Mouse (Mus musculus) embryonic stem cell, embryonic (primary cell): Measurements from ENCODE around the gene Dgkb.

Experiments
- CTCF ChIA-PET, 4 experiments: fragments of 300-600 bp in 2 of 4; fragments of 350-600 bp in 2 of 4; sonication (Branson Sonifier 250); formaldehyde crosslinking; loops; one replicate each; lab custom pipeline; 2022; ENCODE audit warnings: inconsistent platforms in 2 of 4; lab: Charles Lee
- POLR2A ChIA-PET, 4 experiments: fragments of 300-600 bp in 2 of 4; fragments of 350-600 bp in 2 of 4; sonication (Branson Sonifier 250); formaldehyde crosslinking; loops; one replicate each; lab custom pipeline; 2022; ENCODE audit warnings: antibody characterized with exemption in 4 of 4, inconsistent platforms in 1 of 4; lab: Charles Lee

The Dgkb gene

GRCm38 (mm10) chr12:38327729-38328271 is 510.3 kb downstream of the Dgkb start:
- CTCF ChIA-PET: no interaction called here
- POLR2A ChIA-PET: no interaction called here

- POLR2A ChIA-PET: no interaction called here
- CTCF ChIA-PET: no interaction called here
These were observed 511.3 kb downstream of the Dgkb start for GRCm38 (mm10) chr12:38328779-38329178.

DNA sequence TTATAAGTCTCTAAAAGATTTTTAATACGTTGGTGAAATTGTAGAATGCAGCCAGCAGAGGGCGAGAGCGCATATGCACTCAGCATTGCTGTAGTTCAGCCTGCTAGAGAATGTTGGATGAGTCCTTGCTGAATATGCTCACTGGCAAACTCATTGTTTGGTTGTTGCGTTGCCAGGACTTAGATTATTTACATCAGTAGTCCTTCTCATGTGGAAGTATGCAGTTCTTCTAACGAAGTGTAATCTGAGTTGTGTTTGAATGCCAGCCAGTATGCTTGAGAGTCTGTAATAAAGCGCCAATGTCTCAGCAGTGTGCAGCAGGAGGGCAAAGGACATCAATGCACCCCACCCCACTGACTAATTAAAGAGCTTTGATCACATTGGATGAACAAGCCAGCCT is 525.1 kb downstream of the Dgkb start:
- POLR2A ChIA-PET: no interaction called here

DNA sequence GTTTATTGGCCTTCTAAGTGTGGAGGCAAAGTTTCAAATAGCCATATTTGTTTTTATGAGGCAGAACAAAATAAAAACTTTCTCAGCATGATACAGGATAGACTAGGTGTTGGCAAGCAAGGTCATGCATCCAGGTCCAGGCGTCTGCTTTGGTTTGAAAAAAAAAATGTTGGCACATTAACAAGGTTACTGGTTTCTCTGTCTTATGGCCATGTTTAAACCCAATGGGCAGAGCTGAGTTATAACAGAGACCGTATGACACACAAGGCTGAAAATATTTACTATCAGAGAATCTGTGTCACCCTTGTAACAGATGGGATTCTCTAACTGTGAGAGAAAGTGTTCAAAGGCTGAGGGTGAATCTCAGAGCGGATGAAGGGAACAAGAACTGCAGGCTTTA is 535.0 kb downstream of the Dgkb start:
- ChIA-PET POLR2A (no interaction called here), CTCF (interaction anchor here in 1 of 4 experiments (0.6 kb wide), 1 partner anchor 9 kb away, joined by 3 read pairs; no protein-coding TSS in a partner anchor)

More for the DNA sequence above, 525.1 kb downstream of the Dgkb start:
- CTCF ChIA-PET: no interaction called here

DNA sequence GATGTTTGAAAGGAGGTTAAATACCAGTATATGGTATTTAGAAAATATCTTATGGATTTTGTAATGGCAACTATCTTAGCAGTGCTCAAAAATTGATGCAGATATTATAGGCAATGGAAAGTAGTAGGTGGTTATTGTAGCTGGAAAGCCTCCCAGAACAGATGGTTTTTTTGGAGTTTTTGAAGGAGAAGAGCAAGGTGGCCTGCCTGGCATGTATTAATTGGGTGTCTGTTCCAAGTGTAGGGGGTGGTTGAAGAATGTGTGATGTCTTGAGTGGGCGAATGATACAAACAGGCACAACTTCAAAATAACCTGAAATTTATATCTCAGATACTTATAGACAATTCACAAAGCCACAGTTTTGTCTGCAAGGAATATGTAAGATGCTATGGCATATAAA is 538.9 kb downstream of the Dgkb start:
- ChIA-PET POLR2A (no interaction called here), CTCF (no interaction called here)

- POLR2A ChIA-PET: no interaction called here
- CTCF ChIA-PET: interaction anchor here in 1 of 4 experiments (0.6 kb wide), 1 partner anchor 9 kb away, joined by 3 read pairs; no protein-coding TSS in a partner anchor
These were observed 544.0 kb downstream of the Dgkb start for GRCm38 (mm10) chr12:38361491-38361890.

- POLR2A ChIA-PET: interaction anchor here in 1 of 4 experiments (1.1 kb wide), 1 partner anchor 14 kb away, joined by 3 read pairs; no protein-coding TSS in a partner anchor
- CTCF ChIA-PET: no interaction called here
These were observed 554.1 kb downstream of the Dgkb start for GRCm38 (mm10) chr12:38371597-38371996.

DNA sequence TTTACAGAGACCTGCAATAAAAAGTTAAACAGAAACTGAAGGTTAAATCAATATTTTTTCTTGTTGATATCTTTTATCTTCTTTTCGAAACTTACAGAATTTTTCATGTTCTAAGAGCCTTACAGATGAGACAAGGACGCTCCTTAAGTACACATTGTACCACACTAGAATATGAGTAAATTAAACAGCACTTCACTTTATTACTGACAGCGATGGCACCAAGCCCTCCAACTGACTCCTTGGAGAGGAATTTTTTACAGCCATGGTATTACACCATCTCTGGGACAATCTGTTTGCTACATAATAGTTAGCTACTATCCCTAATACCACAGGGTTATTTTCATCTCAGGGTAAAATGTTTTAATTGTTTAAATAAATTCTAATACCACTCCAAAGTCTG is 556.6 kb downstream of the Dgkb start:
- POLR2A ChIA-PET: no interaction called here
- CTCF ChIA-PET: interaction anchor here in 1 of 4 experiments (0.7 kb wide), 1 partner anchor 700 kb away, joined by 3 read pairs; no protein-coding TSS in a partner anchor

DNA sequence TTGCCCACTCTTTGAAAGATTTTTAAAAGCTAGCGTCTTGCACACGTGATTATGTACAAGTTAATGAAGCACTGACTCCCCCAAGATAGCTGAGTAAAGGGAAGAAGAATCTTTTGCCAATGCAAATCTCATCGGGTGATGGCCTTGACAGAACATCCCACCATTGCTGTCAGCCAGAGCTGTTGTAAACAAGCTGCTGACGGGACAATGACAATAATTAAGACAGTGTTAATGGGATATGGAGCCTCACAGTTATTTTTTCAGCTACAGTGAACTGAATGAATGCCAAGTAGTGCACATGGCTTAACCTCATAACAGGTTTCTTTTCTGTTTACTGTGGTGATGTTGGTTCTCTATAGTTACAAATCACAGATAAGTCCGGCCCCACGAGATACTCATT is 568.4 kb downstream of the Dgkb start:
- ChIA-PET POLR2A (interaction anchor here in 1 of 4 experiments (1.1 kb wide), 1 partner anchor 14 kb away, joined by 3 read pairs; no protein-coding TSS in a partner anchor), CTCF (no interaction called here)

DNA sequence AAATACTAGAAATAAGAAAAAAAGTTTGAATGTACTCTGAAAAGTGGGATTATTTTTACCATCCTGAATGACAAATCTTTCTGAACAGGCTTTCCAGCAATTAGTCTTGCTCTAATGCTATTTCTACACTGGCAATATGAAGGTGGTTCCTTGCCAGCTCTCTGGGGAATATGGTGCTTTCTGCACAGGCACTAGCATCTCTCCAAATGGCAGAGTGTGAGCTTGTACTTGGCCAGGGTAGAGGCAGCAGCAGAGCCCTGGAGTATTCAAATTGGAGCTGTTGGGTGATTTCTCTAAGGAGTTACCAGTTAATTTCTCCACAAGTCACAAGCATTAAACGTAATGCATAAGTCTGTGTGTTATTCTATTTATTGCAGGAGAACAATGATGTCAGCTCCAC is 569.5 kb downstream of the Dgkb start:
- POLR2A ChIA-PET: no interaction called here
- CTCF ChIA-PET: no interaction called here

GRCm38 (mm10) chr12:38387654-38388053 is 570.1 kb downstream of the Dgkb start:
- CTCF ChIA-PET: no interaction called here
- POLR2A ChIA-PET: no interaction called here

- ChIA-PET POLR2A (no interaction called here), CTCF (no interaction called here)
These were observed 570.7 kb downstream of the Dgkb start for GRCm38 (mm10) chr12:38388243-38388642.

- ChIA-PET POLR2A (no interaction called here), CTCF (no interaction called here)
These were observed 580.3 kb downstream of the Dgkb start for GRCm38 (mm10) chr12:38397754-38398312.

DNA sequence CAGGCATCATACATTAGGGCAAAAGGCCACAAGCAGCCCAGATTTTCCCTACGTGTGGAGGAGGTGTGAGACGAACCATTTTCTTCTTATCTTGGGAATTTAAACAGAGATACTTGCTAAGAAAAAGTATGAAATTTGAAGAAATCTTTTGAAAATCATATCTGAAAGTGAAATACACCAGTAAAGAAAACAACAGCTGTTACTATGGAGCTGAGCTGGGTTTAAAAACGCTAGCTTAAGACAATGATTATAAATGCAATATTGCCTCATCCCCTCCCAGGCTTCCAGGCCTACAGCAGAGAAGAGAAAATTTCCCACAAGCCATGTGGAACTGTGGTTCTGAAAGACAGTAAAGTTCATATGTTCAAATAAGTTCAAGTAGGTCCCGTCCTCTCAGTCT is 582.6 kb downstream of the Dgkb start:
- CTCF ChIA-PET: no interaction called here
- POLR2A ChIA-PET: no interaction called here

DNA sequence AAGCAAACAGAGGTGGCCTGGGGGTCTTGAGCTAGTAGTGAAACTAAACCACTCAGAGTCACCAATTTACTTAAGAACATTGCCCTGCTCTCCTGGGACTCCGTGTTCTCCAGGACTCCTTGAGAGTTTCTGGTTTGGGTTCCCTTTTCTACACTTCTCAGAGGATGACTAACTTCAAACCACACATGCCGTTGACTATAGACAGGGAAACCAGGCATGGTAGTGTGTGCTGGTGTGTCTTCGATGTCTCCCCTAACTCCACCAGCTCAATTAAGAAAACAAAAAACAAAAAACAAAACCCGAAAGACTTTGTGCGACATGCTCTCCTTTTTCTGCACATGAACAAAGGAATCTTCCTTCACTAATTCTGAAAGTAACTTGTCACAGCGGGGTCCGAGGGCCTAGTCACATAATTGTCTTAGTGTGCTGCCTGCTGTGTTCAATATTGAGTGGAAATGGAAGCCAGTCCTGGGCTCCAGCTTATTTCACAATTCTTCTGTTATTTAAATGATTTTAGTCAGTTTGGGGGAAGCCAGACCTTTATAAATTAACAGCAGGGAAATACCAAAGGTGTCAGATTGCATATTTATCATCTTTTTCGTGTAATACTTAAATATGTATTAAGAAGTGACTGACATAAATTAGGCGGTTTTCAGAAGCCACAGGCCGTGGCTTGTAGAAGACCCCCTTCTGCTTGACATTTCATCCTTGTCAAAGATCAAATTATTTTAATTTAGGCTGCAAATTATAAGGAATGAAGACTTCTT is 618.0 kb downstream of the Dgkb start:
- ChIA-PET CTCF (no interaction called here), POLR2A (interaction anchor here in 1 of 4 experiments (0.6 kb wide), 1 partner anchor 999 kb away, joined by 4 read pairs; no protein-coding TSS in a partner anchor)

GRCm38 (mm10) chr12:38436131-38436436 is 618.6 kb downstream of the Dgkb start:
- POLR2A ChIA-PET: no interaction called here

GRCm38 (mm10) chr12:38450323-38451087 is 633.0 kb downstream of the Dgkb start:
- POLR2A ChIA-PET: no interaction called here
- CTCF ChIA-PET: no interaction called here

More at GRCm38 (mm10) chr12:38436131-38436436, 618.6 kb downstream of the Dgkb start:
- CTCF ChIA-PET: no interaction called here

- ChIA-PET POLR2A (interaction anchor here in 1 of 4 experiments (0.6 kb wide), 1 partner anchor 232 kb away, joined by 4 read pairs; no protein-coding TSS in a partner anchor), CTCF (no interaction called here)
These were observed 634.2 kb downstream of the Dgkb start for GRCm38 (mm10) chr12:38451677-38452076.

GRCm38 (mm10) chr12:38468191-38468590 is 650.7 kb downstream of the Dgkb start:
- ChIA-PET POLR2A (no interaction called here), CTCF (no interaction called here)

DNA sequence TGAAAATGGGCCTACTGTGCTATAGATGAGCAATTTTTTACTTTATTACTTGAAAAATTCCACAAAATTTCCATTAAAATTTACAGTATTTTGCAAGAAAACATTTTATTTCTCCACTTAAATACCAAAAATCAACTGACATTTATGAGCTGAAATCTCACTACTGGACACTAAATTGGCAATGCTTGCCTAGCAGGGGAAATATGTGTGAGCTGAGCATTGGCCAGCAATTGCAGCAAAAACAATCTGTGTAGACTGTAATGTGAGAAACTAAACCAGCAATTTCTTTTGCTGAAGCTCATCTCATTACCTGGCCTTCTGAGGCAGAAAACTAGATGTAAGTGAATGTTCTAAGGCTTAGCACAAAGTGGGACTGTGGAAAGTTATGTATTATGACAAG is 651.1 kb downstream of the Dgkb start:
- ChIA-PET CTCF (no interaction called here), POLR2A (no interaction called here)
